Mouse (Mus musculus) olfactory bulb, adult 2 months (tissue): ENCODE measurements around the gene Twf2.

ENCODE experiments used
- CTCF ChIP-seq: fragments of 200-500 bp; IDR thresholded peaks from 2 replicates; pipeline ENCODE4 v1.5.1; 2012; ENCODE audit warnings: low read depth, mild to moderate bottlenecking, low read length, moderate library complexity; ENCODE audit not compliant: insufficient read depth
- POLR2A ChIP-seq: fragments of 200-500 bp; IDR thresholded peaks from 2 replicates; pipeline ENCODE4 v1.6.1; 2012; ENCODE audit warnings: mild to moderate bottlenecking, low read depth, low read length, moderate library complexity; ENCODE audit not compliant: insufficient read depth

- TF ChIP-seq CTCF, result no peak
- no peak for TF ChIP-seq POLR2A
These were observed 35.7 kb upstream of the Twf2 start for GRCm38 (mm10) chr9:106167241-106167640.
